Mouse (Mus musculus) hematopoietic stem cell, adult 5-6 weeks (primary cell): ENCODE measurements at regions not wholly inside any gene's neighbourhood (a gene's known extent, or its start where the extent isn't known, plus 50 kb on each side); places are given as distances from the start of the nearest gene placed in this dataset.
A peak's percentile ranks its signal among the peaks of the same experiment; 100 is the strongest.

Experiments
- ATAC-seq, 2 experiments: fragments of 125-278 bp in 1 of 2; replicated peaks in 1 of 2; 2 replicates each; pipeline ENCODE4 v1.8.0; 2016 to 2017; ENCODE audit warnings: inconsistent platforms in 2 of 2, mild to moderate bottlenecking in 2 of 2, moderate number of reproducible peaks in 2 of 2, low read depth in 1 of 2, moderate TSS enrichment in 1 of 2; ENCODE audit not compliant: low FRiP score in 2 of 2, poor library complexity in 2 of 2, severe bottlenecking in 2 of 2, insufficient read depth in 1 of 2, low TSS enrichment in 1 of 2

GRCm38 (mm10) chr3:103408724-103409123 is 129.6 kb downstream of the Trim33 start:
- ATAC-seq: no peak

- no peak for ATAC-seq
These were observed 133.2 kb downstream of the Trim33 start for GRCm38 (mm10) chr3:103412247-103412646.

GRCm38 (mm10) chr3:103415051-103415695 is 136.1 kb downstream of the Trim33 start:
- ATAC-seq: no peak

GRCm38 (mm10) chr3:103416296-103416695 is 137.2 kb downstream of the Trim33 start:
- no peak for ATAC-seq

GRCm38 (mm10) chr3:103417781-103418180 is 138.7 kb downstream of the Trim33 start:
- ATAC-seq: no peak

- no peak for ATAC-seq
These were observed 140.9 kb downstream of the Trim33 start for GRCm38 (mm10) chr3:103419761-103420620.

GRCm38 (mm10) chr3:103420621-103421274 is 141.7 kb downstream of the Trim33 start:
- no peak for ATAC-seq

- no peak for ATAC-seq
These were observed 142.2 kb downstream of the Trim33 start for GRCm38 (mm10) chr3:103421275-103421621.

GRCm38 (mm10) chr3:103422806-103423205 is 143.7 kb downstream of the Trim33 start:
- no peak for ATAC-seq

GRCm38 (mm10) chr3:103423290-103423689 is 144.2 kb downstream of the Trim33 start:
- no peak for ATAC-seq

GRCm38 (mm10) chr3:103425812-103426430 is 146.8 kb downstream of the Trim33 start:
- ATAC-seq: no peak

GRCm38 (mm10) chr3:103429227-103429788 is 145.7 kb upstream of the Syt6 start:
- peak in 1 of 2 experiments; percentile 71; a peak in 2 of 4 replicates for ATAC-seq

- ATAC-seq: no peak
These were observed 144.9 kb upstream of the Syt6 start for GRCm38 (mm10) chr3:103430131-103430530.

- ATAC-seq: no peak
These were observed 142.8 kb upstream of the Syt6 start for GRCm38 (mm10) chr3:103432254-103432653.

- ATAC-seq: no peak
These were observed 138.0 kb upstream of the Syt6 start for GRCm38 (mm10) chr3:103436902-103437603.

- peak; percentile 67 to 69; a peak in 3 of 4 replicates for ATAC-seq
These were observed 136.2 kb upstream of the Syt6 start for GRCm38 (mm10) chr3:103438791-103439354.

GRCm38 (mm10) chr3:103443247-103443646 is 131.8 kb upstream of the Syt6 start:
- no peak for ATAC-seq
